Mouse (Mus musculus) midbrain, embryonic 13.5 days (tissue): ENCODE measurements at regions not wholly inside any gene's neighbourhood (a gene's known extent, or its start where the extent isn't known, plus 50 kb on each side); places are given as distances from the start of the nearest gene placed in this dataset.

Experiments used
- ATAC-seq: fragments of 200-750 bp; cut with Nextera tagmentation; 2 replicates; pipeline ENCODE4 v1.8.0; 2017; ENCODE audit warnings: mild to moderate bottlenecking, moderate TSS enrichment, moderate library complexity
- H3K27ac ChIP-seq: fragments of 300-500 bp; sonication (generic); 2 replicates; pipeline ENCODE4 v1.5.1; 2015; ENCODE audit warnings: inconsistent platforms, mild to moderate bottlenecking, moderate library complexity
- H3K27me3 ChIP-seq: fragments of 300-500 bp; sonication (generic); 2 replicates; pipeline ENCODE4 v1.6.1; 2015; ENCODE audit warnings: mild to moderate bottlenecking, inconsistent platforms
- H3K36me3 ChIP-seq: fragments of 300-500 bp; sonication (generic); 2 replicates; pipeline ENCODE4 v1.6.1; 2015; ENCODE audit warnings: mild to moderate bottlenecking, inconsistent platforms
- H3K4me1 ChIP-seq: fragments of 300-500 bp; sonication (generic); replicated peaks from 2 replicates; pipeline ENCODE4 v1.6.1; 2015; ENCODE audit warnings: inconsistent platforms
- H3K4me2 ChIP-seq: fragments of 300-500 bp; sonication (generic); replicated peaks from 2 replicates; pipeline ENCODE4 v1.6.1; 2015; ENCODE audit warnings: moderate library complexity, mild to moderate bottlenecking, inconsistent platforms
- H3K4me3 ChIP-seq: fragments of 300-500 bp; sonication (generic); replicated peaks from 2 replicates; pipeline ENCODE4 v1.5.1; 2015; ENCODE audit warnings: mild to moderate bottlenecking, inconsistent platforms
- H3K9ac ChIP-seq: fragments of 300-500 bp; sonication (generic); replicated peaks from 2 replicates; pipeline ENCODE4 v1.6.1; 2015; ENCODE audit warnings: mild to moderate bottlenecking, inconsistent platforms
- H3K9me3 ChIP-seq: fragments of 300-500 bp; sonication (generic); 2 replicates; pipeline ENCODE4 v1.6.1; 2016; ENCODE audit warnings: mild to moderate bottlenecking, inconsistent platforms
- WGBS: fragments of 180-500 bp; shearing (Covaris S2); methylation state at CpG from one replicate; pipeline ENCODE4 v1.1.7; 2015; 5-methylcytosine and 5-hydroxymethylcytosine counted together

DNA sequence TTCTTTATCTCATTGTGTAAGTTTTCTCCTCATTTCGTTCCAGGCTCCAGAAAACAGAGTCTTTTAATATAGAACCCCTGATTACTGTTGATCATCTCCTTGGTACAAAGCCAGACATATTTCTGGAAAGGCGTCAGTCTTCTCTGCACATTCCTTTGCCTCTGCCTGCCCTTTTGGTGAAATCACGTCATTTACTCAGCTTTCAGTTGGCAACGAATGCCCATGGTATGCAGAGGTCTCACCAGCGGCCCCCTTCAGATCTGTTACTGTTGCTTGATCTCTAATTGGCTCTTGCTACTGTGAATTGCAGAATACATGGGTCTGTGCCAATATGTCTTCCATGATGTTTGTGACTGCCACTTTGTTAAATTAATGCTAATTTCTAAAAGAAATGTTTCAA lies 412.0 kb upstream of the Pitx2 start:
- no peak overlapping the region for H3K9ac ChIP-seq
- WGBS: 87% methylated on average over 5 of the region's 5 CpGs
- no peak for ATAC-seq

DNA sequence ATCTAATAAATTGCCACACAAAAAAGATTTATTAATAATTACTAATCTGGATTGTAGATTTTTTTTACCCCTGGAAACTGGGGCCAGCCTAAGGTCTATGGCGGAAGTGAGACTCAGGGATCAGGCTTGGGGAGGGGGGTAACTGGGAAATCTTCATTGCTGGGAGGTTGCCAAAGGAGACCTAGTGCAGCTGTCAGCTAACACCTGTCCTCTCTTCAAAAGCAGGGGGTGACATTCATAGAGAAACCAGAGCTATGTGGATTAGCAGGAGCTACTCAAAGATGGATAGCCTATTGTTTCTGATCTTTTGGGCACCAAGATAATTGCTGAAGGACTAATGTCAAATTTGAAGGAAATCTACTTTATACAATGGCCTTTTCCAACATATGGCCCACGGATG lies 403.7 kb upstream of the Pitx2 start:
- Histone ChIP-seq H3K36me3 (no peaks in the 10 kb centered on the region), H3K27ac (no peak overlapping the region), H3K4me3 (no peak overlapping the region), H3K4me2 (no peak overlapping the region), H3K9me3 (no peaks in the 10 kb centered on the region), H3K4me1 (no peaks in the 10 kb centered on the region), H3K9ac (no peak overlapping the region), H3K27me3 (peaks cover 4% of the 10 kb centered on the region; the same call in 1 of the 2 replicates)
- ATAC-seq: no peak
- WGBS: 85% methylated on average over 2 of the region's 2 CpGs

More for the DNA sequence above, 412.0 kb upstream of the Pitx2 start:
- Histone ChIP-seq H3K9me3 (no peaks in the 10 kb centered on the region), H3K27me3 (peaks cover 4% of the 10 kb centered on the region; the same call in 1 of the 2 replicates), H3K4me3 (no peak overlapping the region), H3K27ac (no peak overlapping the region), H3K36me3 (no peaks in the 10 kb centered on the region), H3K4me2 (no peak overlapping the region), H3K4me1 (no peaks in the 10 kb centered on the region)

DNA sequence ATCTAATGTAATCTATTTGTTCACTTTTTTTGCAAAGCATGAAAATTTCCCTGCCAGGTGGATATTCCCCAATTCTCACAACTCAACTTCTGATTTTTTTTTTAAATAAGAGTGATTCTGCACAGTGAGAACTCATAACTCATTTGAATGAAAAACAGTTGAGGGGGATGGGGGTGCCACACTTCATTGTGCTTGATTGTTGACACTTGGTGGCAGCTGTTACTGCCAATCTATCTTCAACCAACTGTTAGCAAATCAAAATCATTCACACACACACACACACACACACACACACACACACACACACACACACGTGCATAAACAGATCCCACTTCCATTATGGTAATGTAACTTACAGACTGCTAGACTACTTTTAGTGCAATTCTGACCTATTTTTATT lies 401.8 kb upstream of the Pitx2 start:
- 57% methylated on average over 1 of the region's 1 CpGs for WGBS
- no peak for ATAC-seq
- Histone ChIP-seq H3K9ac (no peak overlapping the region), H3K4me3 (no peak overlapping the region), H3K4me1 (no peaks in the 10 kb centered on the region), H3K4me2 (no peak overlapping the region), H3K27me3 (no peaks in the 10 kb centered on the region), H3K27ac (no peak overlapping the region), H3K36me3 (no peaks in the 10 kb centered on the region), H3K9me3 (no peaks in the 10 kb centered on the region)

DNA sequence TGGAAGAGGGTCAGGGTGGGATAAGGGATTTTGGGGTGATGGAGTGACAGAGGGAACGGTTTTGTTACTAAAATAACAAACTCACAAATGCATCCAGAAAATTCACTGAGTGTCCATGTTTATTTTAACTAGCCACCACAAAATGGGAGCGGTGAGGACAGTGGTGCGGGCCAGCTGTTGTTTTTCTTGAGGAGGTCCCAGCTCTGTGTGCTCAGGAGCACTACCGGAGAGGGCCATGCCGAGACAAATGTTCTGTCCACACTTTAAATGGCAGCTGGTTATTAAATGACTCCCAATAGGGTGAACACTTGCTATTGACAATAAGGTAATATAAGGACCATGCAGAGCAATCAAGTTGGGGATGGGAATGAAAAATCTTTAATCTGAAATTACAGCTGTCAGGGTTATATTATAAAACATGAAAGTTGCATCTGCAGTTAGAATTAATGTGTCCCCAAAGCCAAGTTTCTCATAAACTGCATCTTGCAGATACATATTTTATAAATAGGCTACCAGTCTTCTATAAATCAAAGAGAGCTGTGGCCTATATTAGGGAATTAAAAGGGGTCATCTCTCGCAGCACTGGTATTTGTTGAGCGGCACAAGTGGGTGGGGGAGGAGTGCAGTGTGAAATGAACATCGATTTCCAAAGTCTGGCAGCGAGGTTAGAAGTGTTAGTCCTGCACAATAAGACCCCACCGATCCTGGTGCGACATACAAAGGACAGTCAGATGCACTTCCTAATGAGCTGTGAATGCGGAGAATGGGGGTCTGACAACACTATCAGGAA lies 370.1 kb upstream of the Pitx2 start:
- H3K4me1 ChIP-seq: no peaks in the 10 kb centered on the region
- H3K27me3 ChIP-seq: no peaks in the 10 kb centered on the region
- no peak overlapping the region for H3K4me2 ChIP-seq
- H3K27ac ChIP-seq: no peak overlapping the region
- WGBS: 58% methylated on average over 12 of the region's 12 CpGs
- H3K4me3 ChIP-seq: no peak overlapping the region
- H3K36me3 ChIP-seq: no peaks in the 10 kb centered on the region
- no peak overlapping the region for H3K9ac ChIP-seq
- no peaks in the 10 kb centered on the region for H3K9me3 ChIP-seq
- no peak for ATAC-seq

DNA sequence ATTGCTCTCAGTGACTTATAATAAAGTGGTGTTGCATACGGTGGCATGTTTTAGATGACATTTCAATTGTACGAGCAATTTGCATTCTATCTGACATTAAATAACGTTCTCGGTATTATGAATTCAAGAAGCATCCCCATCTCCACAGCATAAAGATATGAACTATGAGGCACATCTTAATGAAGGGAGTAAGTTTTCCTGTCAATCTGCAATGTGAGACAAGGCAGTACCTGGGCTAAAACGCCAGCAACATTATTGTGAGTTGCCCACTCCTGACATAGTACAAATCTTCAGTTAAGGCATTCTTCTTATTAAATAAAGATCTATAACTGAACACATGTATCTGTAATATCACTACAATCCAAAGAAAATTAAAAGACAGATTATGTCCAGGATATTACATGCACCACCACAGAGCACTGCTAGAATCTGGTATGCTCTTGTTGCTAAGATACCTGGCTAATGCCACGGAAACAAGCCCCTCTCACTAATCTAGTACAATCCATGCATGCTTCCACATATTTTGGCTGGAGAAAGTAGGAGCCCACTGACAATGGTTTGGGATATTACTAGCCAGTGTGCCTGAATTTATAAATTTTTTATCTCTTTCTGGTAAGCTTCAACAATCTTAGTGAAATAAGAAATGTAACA lies 349.2 kb upstream of the Pitx2 start:
- Histone ChIP-seq H3K27ac (no peak overlapping the region), H3K4me3 (no peak overlapping the region), H3K4me1 (0 out of 2 replicates have a peak, but pooled peaks cover 5% of the 10 kb centered on the region), H3K4me2 (no peak overlapping the region), H3K9me3 (no peaks in the 10 kb centered on the region), H3K36me3 (no peaks in the 10 kb centered on the region), H3K27me3 (no peaks in the 10 kb centered on the region), H3K9ac (no peak overlapping the region)
- ATAC-seq: peak; percentile 73; the same call in 1 of the 2 replicates
- 68% methylated on average over 6 of the region's 6 CpGs for WGBS

DNA sequence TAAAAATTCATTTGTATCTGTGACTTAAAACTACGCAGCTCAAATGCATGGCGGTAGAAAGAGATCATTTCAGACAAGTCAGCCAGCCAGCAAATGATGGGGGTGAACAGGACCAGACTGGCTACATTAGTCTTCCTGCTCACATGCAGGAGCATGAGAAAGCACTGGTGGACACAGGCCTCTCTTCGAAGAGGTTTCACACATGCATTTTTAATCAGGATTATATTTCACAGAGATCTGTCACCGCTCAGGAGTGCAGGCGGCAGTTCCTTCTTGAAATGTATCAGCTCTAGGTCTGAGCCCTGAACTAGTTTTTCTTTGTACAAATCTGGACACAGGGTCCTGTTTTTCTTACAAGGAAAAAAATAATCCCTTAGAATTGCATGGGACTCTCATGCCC lies 343.2 kb upstream of the Pitx2 start:
- Histone ChIP-seq H3K27me3 (no peaks in the 10 kb centered on the region), H3K4me2 (no peak overlapping the region), H3K9ac (no peak overlapping the region), H3K36me3 (no peaks in the 10 kb centered on the region), H3K9me3 (no peaks in the 10 kb centered on the region), H3K27ac (no peak overlapping the region), H3K4me3 (no peak overlapping the region), H3K4me1 (no peaks in the 10 kb centered on the region)
- 71% methylated on average over 5 of the region's 5 CpGs for WGBS
- ATAC-seq: 0 out of 2 replicates have a peak, but pooled peaks have one; percentile 20

DNA sequence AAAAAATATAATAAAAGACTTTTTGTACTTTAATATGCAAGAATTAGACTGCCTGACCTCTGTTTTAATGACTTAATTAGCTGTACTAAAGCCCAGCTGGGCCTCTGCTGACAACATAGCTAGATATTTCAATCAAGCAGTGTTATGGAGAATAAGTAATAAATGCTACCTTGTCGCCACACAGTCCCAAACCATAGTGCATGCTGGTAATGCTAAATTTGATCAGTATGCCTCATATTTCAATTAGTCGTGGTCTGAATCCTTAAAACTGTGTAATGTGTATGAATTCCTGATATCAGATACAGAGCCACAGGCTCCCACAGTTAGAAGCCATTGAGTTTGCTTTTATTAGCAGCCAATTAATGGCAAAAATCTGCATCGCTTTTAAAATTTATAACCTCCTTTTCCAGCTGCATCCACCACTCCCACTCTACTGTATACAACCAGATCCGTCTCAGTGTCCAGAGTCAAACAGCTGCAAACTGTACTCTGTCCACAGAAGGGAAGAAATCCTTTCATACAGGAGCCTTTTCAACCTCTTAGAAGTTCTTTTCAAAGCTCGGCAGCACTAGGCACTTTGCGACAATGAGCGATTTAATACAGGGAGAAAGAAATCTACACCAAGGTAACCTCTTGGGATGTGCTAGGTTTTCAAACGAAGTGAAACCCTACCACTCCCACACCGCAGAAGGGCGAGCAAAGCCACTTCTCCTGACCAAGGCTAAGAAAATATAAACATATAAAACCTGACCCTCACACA lies 317.8 kb upstream of the Pitx2 start:
- peaks cover 8% of the 10 kb centered on the region for H3K4me1 ChIP-seq
- H3K4me2 ChIP-seq: no peak overlapping the region
- peak; percentile 69; the same call in 1 of the 2 replicates for ATAC-seq
- no peak overlapping the region for H3K4me3 ChIP-seq
- H3K27ac ChIP-seq: no peak overlapping the region
- no peaks in the 10 kb centered on the region for H3K9me3 ChIP-seq
- H3K9ac ChIP-seq: no peak overlapping the region
- H3K36me3 ChIP-seq: no peaks in the 10 kb centered on the region
- H3K27me3 ChIP-seq: no peaks in the 10 kb centered on the region
- WGBS: 44% methylated on average over 10 of the region's 10 CpGs

DNA sequence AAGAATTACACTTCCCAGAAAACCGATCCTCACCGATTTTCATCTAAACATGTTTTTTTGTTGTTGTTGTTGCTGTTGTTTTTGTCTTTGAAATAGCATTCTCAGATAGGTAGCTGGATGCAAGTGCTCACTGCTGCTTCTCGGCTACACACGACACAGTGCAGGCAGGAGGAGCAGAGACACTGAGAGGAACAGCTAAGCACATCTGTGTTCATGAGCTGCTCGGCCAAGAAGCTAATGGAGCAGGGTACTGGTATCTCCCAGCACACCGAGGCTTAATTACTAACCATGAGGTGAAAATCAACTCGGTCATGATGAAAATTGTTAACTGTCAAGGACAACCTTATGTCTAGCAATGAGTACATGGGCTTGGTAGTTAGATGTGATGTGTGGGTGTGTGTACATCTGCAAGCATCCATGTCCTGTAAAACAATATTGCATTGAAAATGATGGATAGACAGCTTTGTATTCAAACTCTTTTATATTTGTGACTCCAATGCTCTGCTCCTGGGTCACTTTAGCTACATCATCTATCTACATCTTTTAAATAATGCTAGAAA lies 316.0 kb upstream of the Pitx2 start:
- Histone ChIP-seq H3K4me1 (peaks cover 8% of the 10 kb centered on the region), H3K9me3 (no peaks in the 10 kb centered on the region), H3K27me3 (no peaks in the 10 kb centered on the region), H3K36me3 (no peaks in the 10 kb centered on the region), H3K9ac (no peak overlapping the region), H3K4me3 (no peak overlapping the region), H3K4me2 (no peak overlapping the region), H3K27ac (peak overlapping the region; percentile 35; the same call in 1 of the 2 replicates)
- ATAC-seq: peak; percentile 65; the same call in 1 of the 2 replicates
- 70% methylated on average over 7 of the region's 7 CpGs for WGBS

DNA sequence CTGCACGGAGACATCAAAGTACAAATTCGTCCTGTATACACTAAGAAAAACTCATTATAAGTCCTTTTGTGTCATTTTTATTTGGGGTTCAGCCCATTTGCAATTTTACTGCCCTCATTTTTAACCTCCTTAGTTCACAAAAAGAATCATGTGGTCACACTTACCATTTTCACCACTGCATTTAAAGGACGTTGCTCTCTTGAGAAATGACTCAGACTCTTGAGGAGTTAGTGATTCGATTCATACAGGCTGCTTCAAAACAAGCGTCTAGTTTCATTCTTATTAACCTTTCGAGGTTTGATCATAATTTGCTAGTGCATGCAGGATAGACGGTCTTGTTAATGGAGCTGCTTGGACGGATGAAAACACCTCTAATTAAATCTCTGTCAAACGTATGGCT lies 313.0 kb upstream of the Pitx2 start:
- Histone ChIP-seq H3K4me3 (no peak overlapping the region), H3K4me1 (peaks cover 6% of the 10 kb centered on the region), H3K27ac (no peak overlapping the region), H3K9me3 (no peaks in the 10 kb centered on the region), H3K4me2 (no peak overlapping the region), H3K9ac (no peak overlapping the region), H3K27me3 (no peaks in the 10 kb centered on the region), H3K36me3 (no peaks in the 10 kb centered on the region)
- no peak for ATAC-seq
- 60% methylated on average over 9 of the region's 9 CpGs for WGBS

DNA sequence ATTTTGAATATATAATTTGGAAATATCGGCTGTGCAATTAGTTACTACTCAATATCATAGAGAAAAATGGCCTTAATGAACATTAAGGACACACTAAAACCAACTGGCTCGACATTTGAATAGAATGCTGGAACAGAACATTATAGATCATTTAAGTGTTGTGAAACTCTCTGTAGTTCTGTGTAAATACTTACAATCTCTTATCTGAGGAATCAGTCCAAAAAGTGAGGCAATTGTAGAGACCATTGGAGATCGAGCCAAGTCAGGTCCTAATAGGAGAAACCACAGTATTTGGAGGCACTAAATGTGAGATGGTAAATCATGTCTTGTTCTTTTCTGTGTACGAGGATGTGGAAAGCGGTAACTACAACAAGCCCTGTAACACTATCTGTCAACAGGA lies 308.6 kb upstream of the Pitx2 start:
- ATAC-seq: no peak
- no peak overlapping the region for H3K4me3 ChIP-seq
- no peaks in the 10 kb centered on the region for H3K36me3 ChIP-seq
- no peaks in the 10 kb centered on the region for H3K27me3 ChIP-seq
- no peak overlapping the region for H3K27ac ChIP-seq
- H3K9ac ChIP-seq: no peak overlapping the region
- no peaks in the 10 kb centered on the region for H3K4me1 ChIP-seq
- H3K4me2 ChIP-seq: no peak overlapping the region
- 93% methylated on average over 5 of the region's 5 CpGs for WGBS
- no peaks in the 10 kb centered on the region for H3K9me3 ChIP-seq

DNA sequence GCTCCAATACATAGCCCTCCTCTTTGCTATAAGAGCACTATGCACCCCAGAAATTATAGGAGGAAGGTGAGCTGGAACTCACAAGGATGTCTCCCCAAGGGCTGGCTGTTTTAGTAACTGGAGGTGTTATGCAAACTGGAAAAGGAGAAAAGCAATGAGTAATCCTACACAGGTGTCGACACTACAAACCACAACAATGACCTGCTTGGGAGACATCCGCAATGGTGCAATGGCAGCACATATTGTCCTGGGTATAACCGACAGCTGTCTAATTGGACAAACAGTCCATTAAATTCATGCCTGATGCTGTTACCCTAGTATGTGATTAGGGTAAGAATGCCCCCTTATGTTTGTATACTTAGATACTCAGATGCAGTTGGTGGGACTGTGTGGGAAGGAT lies 303.1 kb upstream of the Pitx2 start:
- no peak for ATAC-seq
- H3K9ac ChIP-seq: no peak overlapping the region

DNA sequence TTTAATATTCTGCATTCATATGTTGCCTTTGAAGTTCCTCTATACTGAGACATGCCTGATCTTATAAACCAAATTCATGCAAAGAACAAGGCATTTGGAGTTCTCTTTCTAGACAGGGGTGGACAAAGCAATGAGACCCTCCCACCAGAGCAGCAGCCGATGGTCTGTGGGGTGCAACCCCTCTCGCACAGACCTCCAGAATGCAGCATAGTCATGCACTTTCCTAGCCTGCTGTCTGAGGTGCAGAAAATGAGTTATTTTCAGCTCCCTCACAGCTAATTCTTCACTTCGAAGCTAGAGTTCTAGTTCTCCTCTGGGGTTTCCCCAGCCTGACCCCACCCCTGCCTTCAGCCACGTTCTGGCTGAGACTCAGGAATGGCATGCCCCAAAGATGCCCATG lies 288.6 kb upstream of the Pitx2 start:
- WGBS: 71% methylated on average over 4 of the region's 4 CpGs
- ATAC-seq: no peak

More for the DNA sequence above, 303.1 kb upstream of the Pitx2 start:
- 94% methylated on average over 3 of the region's 3 CpGs for WGBS
- H3K9me3 ChIP-seq: no peaks in the 10 kb centered on the region
- H3K27ac ChIP-seq: no peak overlapping the region
- no peaks in the 10 kb centered on the region for H3K4me1 ChIP-seq
- H3K4me3 ChIP-seq: no peak overlapping the region
- H3K27me3 ChIP-seq: no peaks in the 10 kb centered on the region
- H3K36me3 ChIP-seq: no peaks in the 10 kb centered on the region
- no peak overlapping the region for H3K4me2 ChIP-seq

More for the DNA sequence above, 288.6 kb upstream of the Pitx2 start:
- Histone ChIP-seq H3K27ac (no peak overlapping the region), H3K4me2 (no peak overlapping the region), H3K4me3 (no peak overlapping the region), H3K36me3 (no peaks in the 10 kb centered on the region), H3K4me1 (no peaks in the 10 kb centered on the region), H3K9ac (no peak overlapping the region), H3K9me3 (no peaks in the 10 kb centered on the region), H3K27me3 (no peaks in the 10 kb centered on the region)
